ENCODE assay signal across 8 mouse cellular contexts in genomic region chr4:139950431-139950848, GRCm38 (mm10). TPM values are rescaled to one million over a fixed set of nuclear protein-coding genes. Genes with fewer than 3 reads are reported as not detected.
DNase-seq lines count a peak whose midpoint lies in the region; ATAC-seq and TF ChIP-seq lines count a peak whose summit lies in the region.

No protein-coding gene starts in this region.

- DNase-seq in ES-CJ7 (ENCODE audit: low read depth, low spot score) = peak; percentile 74
- peak; percentile 65 for DNase-seq in embryo, embryonic 10 days (ENCODE audit: low spot score)
- peak; percentile 67 for DNase-seq in hindbrain, postnatal 0 days (ENCODE audit: low spot score)
- no peak for DNase-seq in liver, embryonic 13.5 days
- no peak for DNase-seq in thymus, postnatal 0 days (ENCODE audit: low spot score)
- no peak for DNase-seq in urinary bladder, adult 2 months (ENCODE audit: low spot score)
- DNase-seq in layer of hippocampus, postnatal 25 days (ENCODE audit: extremely low spot score in 1 of 2, low spot score in 1 of 2) = no peak

- H3K27me3 ChIP-seq in hindbrain, postnatal 0 days (ENCODE audit: insufficient read depth, low read length) = no peaks in the 10 kb centered on the region
- no peaks in the 10 kb centered on the region for H3K27me3 ChIP-seq in liver, embryonic 13.5 days
- H3K27me3 ChIP-seq in neural tube, embryonic 14.5 days (ENCODE audit: control insufficient read depth, insufficient read depth, low read length) = no peaks in the 10 kb centered on the region

- no peak overlapping the region for H3K9ac ChIP-seq in hindbrain, postnatal 0 days (replicated peaks; ENCODE audit: low read length)
- H3K9ac ChIP-seq in liver, embryonic 13.5 days = no peak overlapping the region
- no peak overlapping the region for H3K9ac ChIP-seq in neural tube, embryonic 14.5 days (replicated peaks; ENCODE audit: low read depth, low read length)

- H3K4me1 ChIP-seq in hindbrain, postnatal 0 days (ENCODE audit: insufficient read depth, low read length) = peaks cover 7% of the 10 kb centered on the region
- H3K4me1 ChIP-seq in liver, embryonic 13.5 days (replicated peaks) = no peaks in the 10 kb centered on the region
- peaks cover 5% of the 10 kb centered on the region; the same call in 1 of the 2 replicates for H3K4me1 ChIP-seq in neural tube, embryonic 14.5 days (ENCODE audit: control insufficient read depth, insufficient read depth, low read length)

- no peaks in the 10 kb centered on the region for H3K36me3 ChIP-seq in hindbrain, postnatal 0 days (ENCODE audit: insufficient read depth, low read length)
- no peaks in the 10 kb centered on the region for H3K36me3 ChIP-seq in liver, embryonic 13.5 days
- H3K36me3 ChIP-seq in neural tube, embryonic 14.5 days (ENCODE audit: control insufficient read depth, insufficient read depth, low read length) = no peaks in the 10 kb centered on the region

- no peaks in the 10 kb centered on the region for H3K9me3 ChIP-seq in hindbrain, postnatal 0 days (ENCODE audit: low read length)
- no peaks in the 10 kb centered on the region; the same call in 1 of the 2 replicates for H3K9me3 ChIP-seq in liver, embryonic 13.5 days (replicated peaks)
- H3K9me3 ChIP-seq in neural tube, embryonic 14.5 days (ENCODE audit: control insufficient read depth, low read length) = no peaks in the 10 kb centered on the region

- WGBS in hindbrain, postnatal 0 days = 2% methylated on average over 20 of the region's 20 CpGs
- 4% methylated on average over 20 of the region's 20 CpGs for WGBS in liver, embryonic 13.5 days (ENCODE audit: insufficient replicate concordance)
- WGBS in neural tube, embryonic 14.5 days = 1% methylated on average over 20 of the region's 20 CpGs

- 0 out of 2 replicates have a peak, but pooled peaks have one; percentile 58 for ATAC-seq in hindbrain, postnatal 0 days
- ATAC-seq in liver, embryonic 13.5 days (ENCODE audit: low read depth) = no peak
- ATAC-seq in neural tube, embryonic 14.5 days (ENCODE audit: low read depth) = no peak; the same call in 1 of the 2 replicates

- no peak for TF ChIP-seq CTCF in hindbrain, postnatal 0 days (IDR thresholded peaks at IDR 0.05; ENCODE audit: low read depth)

- H3K4me3 ChIP-seq in hindbrain, postnatal 0 days (ENCODE audit: low read length) = no peak overlapping the region
- no peak overlapping the region for H3K4me3 ChIP-seq in liver, embryonic 13.5 days (replicated peaks)
- H3K4me3 ChIP-seq in neural tube, embryonic 14.5 days (ENCODE audit: low read depth, low read length) = peak overlapping the region; percentile 20; the same call in 1 of the 2 replicates

- H3K27ac ChIP-seq in hindbrain, postnatal 0 days = 0 out of 2 replicates have a peak overlapping the region, but pooled peaks have one; percentile 4
- H3K27ac ChIP-seq in liver, embryonic 13.5 days = no peak overlapping the region
- H3K27ac ChIP-seq in neural tube, embryonic 14.5 days (ENCODE audit: low read depth, low read length) = no peak overlapping the region

- H3K4me2 ChIP-seq in hindbrain, postnatal 0 days (ENCODE audit: low read depth, low read length) = peak overlapping the region; percentile 30
- 0 out of 2 replicates have a peak overlapping the region, but pooled peaks have one; percentile 28 for H3K4me2 ChIP-seq in liver, embryonic 13.5 days
- peak overlapping the region; percentile 45 for H3K4me2 ChIP-seq in neural tube, embryonic 14.5 days (ENCODE audit: low read depth, low read length)

RNA-seq across cellular contexts. Expression of gene Klhdc7a, which starts 17.4 kb away (rescaled TPM):
- total RNA-seq in hindbrain, postnatal 0 days (2014; rRNA removed) = 1.0 and 1.6 TPM in 2 replicates
- 0.58 and 0.69 TPM in 2 replicates for polyA plus RNA-seq in hindbrain, postnatal 0 days (2015; fragmentation: Nextera tagmentation; extraction: Ambion mirVana)
- polyA plus RNA-seq in liver, embryonic 13.5 days (2015; fragmentation: Nextera tagmentation; extraction: Ambion mirVana) = 0.12 and 0.17 TPM in 2 replicates
- polyA plus RNA-seq in neural tube, embryonic 14.5 days (2014; fragmentation: Nextera tagmentation; extraction: Ambion mirVana) = 0.03 and 0.23 TPM in 2 replicates
- 1.9 and 2.6 TPM in 2 replicates for polyA plus RNA-seq in thymus, postnatal 0 days (2015; fragmentation: Nextera tagmentation; extraction: Ambion mirVana)
- polyA plus RNA-seq in urinary bladder, adult 2 months (2012; rRNA removed) = 20.1 and 22.3 TPM in 2 replicates
- 1 to 10 TPM; 8.1 to 9.8 TPM for total RNA-seq in layer of hippocampus, postnatal 25 days (2021)

Comparison
In these comparisons a context has a peak if more than half of its experiments do, and no peak if none do; other contexts are left out.
1. DNase-seq: peak in ES-CJ7 (single experiment), embryo, embryonic 10 days (single experiment) and hindbrain, postnatal 0 days (single experiment); none in liver, embryonic 13.5 days (single experiment), thymus, postnatal 0 days (single experiment), urinary bladder, adult 2 months (single experiment) and layer of hippocampus, postnatal 25 days (0 of 2).
2. Peak in every context shown above with its lines, with median percentiles within 50 percentile points of each other: H3K4me2 ChIP-seq.